Mouse (Mus musculus): ENCODE measurements around the gene Tnnc2.

Tnnc2 gene

GRCm38 (mm10) chr2:164781876-164782275, 2.1 kb upstream of the Tnnc2 start:
- in situ Hi-C loops (cut with MboI; ENCODE audit: low pct_unique_long_range_greater_than_20kb in 1 of 2, low sequenced_read_pairs in 2 of 2, unreplicated experiment in 1 of 2), result no loop called here

- in situ Hi-C loops (cut with MboI; ENCODE audit: low pct_unique_long_range_greater_than_20kb in 1 of 2, low sequenced_read_pairs in 2 of 2, unreplicated experiment in 1 of 2), result no loop called here
Observed at GRCm38 (mm10) chr2:164778809-164779208, 958 bp downstream of the Tnnc2 start.

GRCm38 (mm10) chr2:164778015-164778287, 1.8 kb downstream of the Tnnc2 start:
- in situ Hi-C loops (cut with MboI; ENCODE audit: low pct_unique_long_range_greater_than_20kb in 1 of 2, low sequenced_read_pairs in 2 of 2, unreplicated experiment in 1 of 2), result no loop called here

- in situ Hi-C loops (cut with MboI; ENCODE audit: low pct_unique_long_range_greater_than_20kb in 1 of 2, low sequenced_read_pairs in 2 of 2, unreplicated experiment in 1 of 2), result no loop called here
Observed at GRCm38 (mm10) chr2:164777246-164778014, 2.3 kb downstream of the Tnnc2 start.

GRCm38 (mm10) chr2:164776801-164777200, 3.0 kb downstream of the Tnnc2 start:
- in situ Hi-C loops (cut with MboI; ENCODE audit: low pct_unique_long_range_greater_than_20kb in 1 of 2, low sequenced_read_pairs in 2 of 2, unreplicated experiment in 1 of 2), result no loop called here

- in situ Hi-C loops (cut with MboI; ENCODE audit: low pct_unique_long_range_greater_than_20kb in 1 of 2, low sequenced_read_pairs in 2 of 2, unreplicated experiment in 1 of 2), result no loop called here
Observed at GRCm38 (mm10) chr2:164776130-164776529, 3.6 kb downstream of the Tnnc2 start.

- in situ Hi-C loops (cut with MboI; ENCODE audit: low pct_unique_long_range_greater_than_20kb in 1 of 2, low sequenced_read_pairs in 2 of 2, unreplicated experiment in 1 of 2), result no loop called here
Observed at GRCm38 (mm10) chr2:164773989-164774364, 5.8 kb downstream of the Tnnc2 start.

GRCm38 (mm10) chr2:164773229-164773988, 6.4 kb downstream of the Tnnc2 start:
- in situ Hi-C loops (cut with MboI; ENCODE audit: low pct_unique_long_range_greater_than_20kb in 1 of 2, low sequenced_read_pairs in 2 of 2, unreplicated experiment in 1 of 2), result no loop called here

- in situ Hi-C loops (cut with MboI; ENCODE audit: low pct_unique_long_range_greater_than_20kb in 1 of 2, low sequenced_read_pairs in 2 of 2, unreplicated experiment in 1 of 2), result no loop called here
Observed at GRCm38 (mm10) chr2:164771123-164771522, 8.6 kb downstream of the Tnnc2 start.

GRCm38 (mm10) chr2:164770279-164770678, 9.5 kb downstream of the Tnnc2 start:
- in situ Hi-C loops (cut with MboI; ENCODE audit: low pct_unique_long_range_greater_than_20kb in 1 of 2, low sequenced_read_pairs in 2 of 2, unreplicated experiment in 1 of 2), result no loop called here

GRCm38 (mm10) chr2:164769258-164770037, 10.3 kb downstream of the Tnnc2 start, which contains the start of gene Ube2c:
Gene Ube2c, plus strand, starts transcription at chr2:164769898.
- in situ Hi-C loops (cut with MboI; ENCODE audit: low pct_unique_long_range_greater_than_20kb in 1 of 2, low sequenced_read_pairs in 2 of 2, unreplicated experiment in 1 of 2), result no loop called here

- in situ Hi-C loops (cut with MboI; ENCODE audit: low pct_unique_long_range_greater_than_20kb in 1 of 2, low sequenced_read_pairs in 2 of 2, unreplicated experiment in 1 of 2), result no loop called here
Observed at GRCm38 (mm10) chr2:164767812-164768540, 11.8 kb downstream of the Tnnc2 start.

GRCm38 (mm10) chr2:164765841-164766240, 13.9 kb downstream of the Tnnc2 start:
- in situ Hi-C loops (cut with MboI; ENCODE audit: low pct_unique_long_range_greater_than_20kb in 1 of 2, low sequenced_read_pairs in 2 of 2, unreplicated experiment in 1 of 2), result no loop called here

- in situ Hi-C loops (cut with MboI; ENCODE audit: low pct_unique_long_range_greater_than_20kb in 1 of 2, low sequenced_read_pairs in 2 of 2, unreplicated experiment in 1 of 2), result no loop called here
Observed at GRCm38 (mm10) chr2:164762593-164762992, 17.2 kb downstream of the Tnnc2 start.

GRCm38 (mm10) chr2:164761971-164762370, 17.8 kb downstream of the Tnnc2 start:
- in situ Hi-C loops (cut with MboI; ENCODE audit: low pct_unique_long_range_greater_than_20kb in 1 of 2, low sequenced_read_pairs in 2 of 2, unreplicated experiment in 1 of 2), result no loop called here

GRCm38 (mm10) chr2:164761502-164761901, 18.3 kb downstream of the Tnnc2 start:
- in situ Hi-C loops (cut with MboI; ENCODE audit: low pct_unique_long_range_greater_than_20kb in 1 of 2, low sequenced_read_pairs in 2 of 2, unreplicated experiment in 1 of 2), result no loop called here

GRCm38 (mm10) chr2:164760059-164760833, 19.5 kb downstream of the Tnnc2 start:
- in situ Hi-C loops (cut with MboI; ENCODE audit: low pct_unique_long_range_greater_than_20kb in 1 of 2, low sequenced_read_pairs in 2 of 2, unreplicated experiment in 1 of 2), result no loop called here

GRCm38 (mm10) chr2:164758692-164759091, 21.1 kb downstream of the Tnnc2 start:
- in situ Hi-C loops (cut with MboI; ENCODE audit: low pct_unique_long_range_greater_than_20kb in 1 of 2, low sequenced_read_pairs in 2 of 2, unreplicated experiment in 1 of 2), result no loop called here

Data from mouse embryonic stem cell (cell line).